Mouse (Mus musculus) cerebellum, adult 2 months (tissue): ENCODE data around the gene Glo1. TPM values are rescaled to one million over a fixed set of nuclear protein-coding genes. Genes with fewer than 3 reads are reported as not detected.

Experiments used
- DNase-seq, 2 experiments: peaks; one replicate each; pipeline ENCODE4 v3.0.0; 2021
- H3K27ac ChIP-seq: fragments of 200-500 bp; 2 replicates; pipeline ENCODE4 v1.5.1; 2012; ENCODE audit warnings: low read length, control low read depth, inconsistent platforms; ENCODE audit not compliant: insufficient read depth
- H3K27me3 ChIP-seq: fragments of 200-500 bp; 2 replicates; pipeline ENCODE4 v1.6.1; 2012; ENCODE audit warnings: inconsistent platforms, mild to moderate bottlenecking, low read length, moderate library complexity; ENCODE audit not compliant: control insufficient read depth, insufficient read depth
- H3K4me1 ChIP-seq: fragments of 200-500 bp; 2 replicates; pipeline ENCODE4 v1.6.1; 2011; ENCODE audit warnings: low read length; ENCODE audit not compliant: control insufficient read depth, insufficient read depth
- H3K4me3 ChIP-seq: fragments of 200-500 bp; replicated peaks from 2 replicates; pipeline ENCODE3; 2011; ENCODE audit warnings: mild to moderate bottlenecking, low read depth, low read length, control low read depth; ENCODE audit not compliant: insufficient read depth
- CTCF ChIP-seq: fragments of 200-500 bp; IDR thresholded peaks from 2 replicates; pipeline ENCODE4 v1.5.1; 2011; ENCODE audit warnings: low read depth, mild to moderate bottlenecking, control low read depth, low read length, moderate library complexity, borderline replicate concordance; ENCODE audit not compliant: insufficient read depth
- POLR2A ChIP-seq: fragments of 200-500 bp; IDR thresholded peaks from 2 replicates; pipeline ENCODE4 v1.6.1; 2011; ENCODE audit warnings: low read length, control low read depth, borderline replicate concordance; ENCODE audit not compliant: insufficient read depth
- WGBS: fragments of 180-500 bp; shearing (Covaris S2); methylation state at CpG from one replicate; pipeline ENCODE4 v1.1.7; 2018; 5-methylcytosine and 5-hydroxymethylcytosine counted together
- polyA plus RNA-seq: library from polyadenylated mRNA; depleted of rRNA; stranded (reverse); fragments of >200 nt; gene quantifications from 2 replicates; pipeline ENCODE4 v1.2.3, GENCODE M21; 2012

Glo1 gene
- polyA plus RNA-seq, 1 experiment: 165 TPM

- no peak for TF ChIP-seq POLR2A
- no peak for TF ChIP-seq CTCF
- no peaks in the 10 kb centered on the region for H3K4me1 ChIP-seq
- H3K27me3 ChIP-seq: no peaks in the 10 kb centered on the region
- DNase-seq: no peak
- 77% methylated on average over 3 of the region's 3 CpGs for WGBS
- H3K4me3 ChIP-seq: no peak overlapping the region
- no peak overlapping the region for H3K27ac ChIP-seq
Measured at GRCm38 (mm10) chr17:30623200-30623599, 3.5 kb downstream of the Glo1 start.

DNA sequence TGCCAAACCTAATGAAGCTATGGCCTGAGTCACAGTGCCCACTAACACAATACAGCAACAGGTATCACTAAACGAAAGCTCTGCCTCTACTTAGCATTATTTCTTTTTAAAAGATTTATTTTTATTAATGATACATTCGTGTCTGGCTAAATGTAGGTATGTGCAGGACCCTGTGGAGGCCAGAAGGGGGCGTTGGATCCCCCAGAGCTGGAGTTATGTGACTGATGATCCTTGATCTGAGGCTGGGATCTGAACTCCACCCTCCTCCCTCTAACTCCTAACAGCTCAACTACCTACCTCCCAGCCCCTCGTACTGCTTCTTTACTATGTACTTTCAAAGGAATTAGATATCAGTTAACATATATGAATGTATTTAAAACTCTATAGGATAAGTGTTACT lies 5.2 kb downstream of the Glo1 start:
- Histone ChIP-seq H3K4me1 (no peaks in the 10 kb centered on the region), H3K4me3 (no peak overlapping the region), H3K27me3 (no peaks in the 10 kb centered on the region), H3K27ac (no peak overlapping the region)
- no peak for DNase-seq
- TF ChIP-seq CTCF (no peak), POLR2A (no peak)
- WGBS: 69% methylated on average over 4 of the region's 4 CpGs

GRCm38 (mm10) chr17:30620548-30620947 lies 6.1 kb downstream of the Glo1 start:
- TF ChIP-seq CTCF: no peak
- no peak for TF ChIP-seq POLR2A
- no peak for DNase-seq
- 77% methylated on average over 2 of the region's 2 CpGs for WGBS
- Histone ChIP-seq H3K4me3 (no peak overlapping the region), H3K4me1 (no peaks in the 10 kb centered on the region), H3K27me3 (no peaks in the 10 kb centered on the region), H3K27ac (no peak overlapping the region)

GRCm38 (mm10) chr17:30619153-30619552 lies 7.5 kb downstream of the Glo1 start:
- H3K27ac ChIP-seq: no peak overlapping the region
- 18% methylated on average over 2 of the region's 2 CpGs for WGBS
- H3K27me3 ChIP-seq: no peaks in the 10 kb centered on the region
- no peak overlapping the region for H3K4me3 ChIP-seq
- no peak for DNase-seq
- no peaks in the 10 kb centered on the region for H3K4me1 ChIP-seq
- TF ChIP-seq CTCF (no peak), POLR2A (no peak)

DNA sequence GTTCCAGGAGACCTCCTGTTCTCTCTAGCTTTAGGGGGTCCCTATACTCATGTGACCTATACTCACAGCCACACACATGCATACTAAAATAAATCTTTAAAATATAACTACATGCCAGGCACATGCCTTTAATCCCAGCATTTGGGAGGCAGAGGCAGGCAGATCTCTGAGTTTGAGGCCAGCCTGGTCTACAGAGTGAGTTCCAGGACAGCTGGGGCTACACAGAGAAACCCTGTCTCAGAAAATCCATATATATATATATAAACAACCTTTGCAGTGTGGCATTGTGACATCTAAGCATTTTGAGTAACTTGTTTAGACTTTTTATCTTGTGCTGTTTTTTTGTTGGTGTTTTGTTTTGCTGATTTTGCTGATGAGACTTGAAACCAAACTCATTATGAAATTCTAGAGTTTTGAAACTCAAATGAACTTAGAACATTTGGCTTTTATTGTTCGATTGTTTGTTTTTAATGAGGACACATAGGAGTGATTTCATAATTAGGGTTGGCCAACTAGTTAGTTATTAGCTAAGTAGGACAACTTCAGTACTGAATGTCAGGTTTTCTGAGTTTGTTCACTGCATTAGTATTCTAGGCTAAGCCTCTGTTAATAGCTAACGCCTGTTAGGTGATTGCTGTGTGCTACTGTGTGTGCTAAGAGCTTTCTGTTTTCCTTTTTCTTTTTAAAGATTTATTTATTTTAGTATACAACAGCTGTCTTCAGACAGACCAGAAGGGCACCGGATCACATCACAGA lies 8.4 kb downstream of the Glo1 start:
- TF ChIP-seq CTCF (no peak), POLR2A (no peak)
- no peaks in the 10 kb centered on the region for H3K27me3 ChIP-seq
- no peak overlapping the region for H3K27ac ChIP-seq
- no peaks in the 10 kb centered on the region for H3K4me1 ChIP-seq
- DNase-seq: no peak
- no peak overlapping the region for H3K4me3 ChIP-seq
- WGBS: 81% methylated on average over 3 of the region's 3 CpGs

DNA sequence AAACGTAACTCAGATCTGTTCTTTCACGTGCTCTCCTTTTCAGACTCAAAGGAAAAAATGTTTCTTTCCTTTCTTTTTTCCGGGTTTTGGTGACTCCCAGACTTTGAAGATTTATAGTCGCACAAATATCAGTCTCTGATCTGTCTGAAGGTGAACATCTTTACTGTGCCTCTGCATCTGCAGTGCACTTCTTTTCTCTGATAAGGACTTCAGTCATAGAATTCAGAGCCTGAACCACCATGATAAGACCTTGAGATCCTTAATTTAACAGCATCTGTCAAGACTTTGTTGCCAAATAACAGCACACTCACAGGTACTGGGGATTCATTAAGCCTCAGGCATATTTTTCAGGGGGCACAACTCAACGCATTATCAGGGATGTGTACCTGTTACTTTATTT lies 10.5 kb downstream of the Glo1 start:
- no peaks in the 10 kb centered on the region for H3K27me3 ChIP-seq
- no peak overlapping the region for H3K27ac ChIP-seq
- no peak for DNase-seq
- no peaks in the 10 kb centered on the region; the same call in 1 of the 2 replicates for H3K4me1 ChIP-seq
- 90% methylated on average over 5 of the region's 5 CpGs for WGBS
- H3K4me3 ChIP-seq: no peak overlapping the region
- TF ChIP-seq CTCF (no peak), POLR2A (no peak)

DNA sequence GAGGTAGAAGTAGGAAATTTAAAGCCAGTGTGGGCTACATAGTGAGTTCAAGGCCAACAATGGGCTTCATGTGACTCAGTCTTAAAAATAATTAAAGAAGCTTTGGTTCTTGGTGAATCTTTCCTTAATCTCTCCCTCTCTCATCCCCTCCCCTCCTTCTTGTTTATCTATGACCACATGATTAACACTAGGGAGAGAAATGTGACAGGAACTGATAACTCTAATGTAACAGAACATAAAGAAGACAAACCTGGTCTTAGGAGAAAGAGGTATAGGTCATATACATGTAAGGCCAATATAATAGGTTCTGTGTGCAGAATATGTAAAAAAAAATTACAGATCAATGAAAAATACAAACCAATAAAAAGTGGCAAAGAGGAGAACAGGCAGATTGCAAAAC lies 13.3 kb downstream of the Glo1 start:
- H3K4me1 ChIP-seq: no peaks in the 10 kb centered on the region; the same call in 1 of the 2 replicates
- H3K27me3 ChIP-seq: no peaks in the 10 kb centered on the region
- no peak overlapping the region for H3K27ac ChIP-seq
- no peak for TF ChIP-seq POLR2A
- TF ChIP-seq CTCF: no peak
- no peak for DNase-seq
- no peak overlapping the region for H3K4me3 ChIP-seq
